17 mouse cellular contexts compared by ENCODE assay signal in genomic region chr8:94324071-94324470, GRCm38 (mm10). TPM values are rescaled to one million over a fixed set of nuclear protein-coding genes. Genes with fewer than 3 reads are reported as not detected.
DNase-seq lines count a peak whose midpoint lies in the region; ATAC-seq and TF ChIP-seq lines count a peak whose summit lies in the region.
"Had no signal": no experiment of that assay in that cellular context is flagged by ENCODE, and none has a peak within 500 bp of the region (broad histone marks: within the 10 kb centered on the region; RNA-seq: fewer than 3 reads in every experiment).

No protein-coding gene starts in this region.

- peak; percentile 17 for DNase-seq in lung, embryonic 14.5 days
- no peak for DNase-seq in lung, adult 2 months
- DNase-seq in MEL (ENCODE audit: low read depth, low spot score) = peak; percentile 19
- no peak for DNase-seq in liver, embryonic 13.5 days
- DNase-seq in thymus, postnatal 36 days = peak; percentile 31 to 48
- no peak for DNase-seq in layer of hippocampus, postnatal 10 days (ENCODE audit: low spot score in 2 of 2)
- DNase-seq in layer of hippocampus, postnatal 14 days (ENCODE audit: low spot score in 2 of 2) = no peak
- no peak for DNase-seq in left cerebral cortex, postnatal 14 days (ENCODE audit: low spot score in 2 of 2)
- DNase-seq: cerebellum, adult 9-10 months; kidney, adult 9 months had no signal

- intact Hi-C loops in left cerebral cortex, postnatal 14 days (cut with DNase I) = no loop called here

- no peak overlapping the region for H3K4me2 ChIP-seq in lung, embryonic 14.5 days
- no peak overlapping the region for H3K4me2 ChIP-seq in liver, embryonic 13.5 days
- H3K4me2 ChIP-seq: forebrain, embryonic 12.5 days; heart, embryonic 13.5 days; hindbrain, embryonic 13.5 days; midbrain, embryonic 15.5 days; neural tube, embryonic 12.5 days had no signal

- H3K4me3 ChIP-seq in lung, embryonic 14.5 days (ENCODE audit: low read depth, low read length) = no peak overlapping the region
- no peak overlapping the region for H3K4me3 ChIP-seq in lung, adult 2 months (replicated peaks; ENCODE audit: extremely low read depth, low read depth, low read length)
- no peak overlapping the region for H3K4me3 ChIP-seq in MEL (ENCODE audit: control insufficient read depth in 1 of 2, insufficient read depth in 1 of 2, low read depth in 2 of 2, low read length in 2 of 2)
- H3K4me3 ChIP-seq in liver, embryonic 13.5 days (replicated peaks) = no peak overlapping the region
- H3K4me3 ChIP-seq: forebrain, embryonic 12.5 days; heart, embryonic 13.5 days; hindbrain, embryonic 13.5 days; midbrain, embryonic 15.5 days; neural tube, embryonic 12.5 days had no signal

- no peak overlapping the region for H3K27ac ChIP-seq in lung, embryonic 14.5 days (ENCODE audit: low read depth)
- no peak overlapping the region for H3K27ac ChIP-seq in MEL (ENCODE audit: control insufficient read depth, low read depth, low read length)
- H3K27ac ChIP-seq in liver, embryonic 13.5 days = no peak overlapping the region
- H3K27ac ChIP-seq: forebrain, embryonic 12.5 days; heart, embryonic 13.5 days; hindbrain, embryonic 13.5 days; midbrain, embryonic 15.5 days; neural tube, embryonic 12.5 days had no signal

- TF ChIP-seq POLR2A in lung, adult 2 months (IDR thresholded peaks at IDR 0.05; ENCODE audit: borderline replicate concordance, extremely low read depth, low read depth, low read length) = no peak
- TF ChIP-seq POLR2A in MEL (IDR thresholded peaks at IDR 0.05; ENCODE audit: control insufficient read depth in 1 of 2, insufficient read depth in 1 of 2, low read depth in 1 of 2, low read length in 2 of 2, poor library complexity in 1 of 2) = no peak

- no peak overlapping the region for H3K9ac ChIP-seq in lung, embryonic 14.5 days
- H3K9ac ChIP-seq in MEL (ENCODE audit: control insufficient read depth, low read depth, low read length, poor library complexity, severe bottlenecking) = no peak overlapping the region
- H3K9ac ChIP-seq in liver, embryonic 13.5 days = no peak overlapping the region
- H3K9ac ChIP-seq: forebrain, embryonic 12.5 days; heart, embryonic 13.5 days; hindbrain, embryonic 13.5 days; midbrain, embryonic 15.5 days; neural tube, embryonic 12.5 days had no signal

- no peak for TF ChIP-seq EP300 in MEL (IDR thresholded peaks at IDR 0.05; ENCODE audit: low read depth in 1 of 2, low read length in 2 of 2)

- H3K79me2 ChIP-seq in MEL (ENCODE audit: control insufficient read depth, insufficient read depth, low read length, poor library complexity) = no peaks in the 10 kb centered on the region

- no peaks in the 10 kb centered on the region for H3K36me3 ChIP-seq in lung, embryonic 14.5 days (ENCODE audit: insufficient read depth)
- no peaks in the 10 kb centered on the region for H3K36me3 ChIP-seq in MEL (ENCODE audit: control insufficient read depth in 1 of 2, insufficient read depth in 2 of 2, low read length in 2 of 2)
- no peaks in the 10 kb centered on the region for H3K36me3 ChIP-seq in liver, embryonic 13.5 days
- H3K36me3 ChIP-seq: forebrain, embryonic 12.5 days; heart, embryonic 13.5 days had no signal

- TF ChIP-seq CTCF in lung, embryonic 14.5 days (IDR thresholded peaks at IDR 0.05; ENCODE audit: low read depth) = no peak
- no peak for TF ChIP-seq CTCF in lung, adult 2 months (IDR thresholded peaks at IDR 0.05; ENCODE audit: insufficient read depth, low read length)
- no peak for TF ChIP-seq CTCF in MEL (IDR thresholded peaks at IDR 0.05 in 2 of 3, conservative IDR thresholded peaks at IDR 0.05 in 1 of 3; ENCODE audit: control insufficient read depth in 1 of 3, insufficient read depth in 1 of 3, low read depth in 2 of 3, low read length in 3 of 3, poor library complexity in 1 of 3, severe bottlenecking in 1 of 3)

- no peak for ATAC-seq in lung, embryonic 14.5 days (ENCODE audit: insufficient read depth)
- ATAC-seq in liver, embryonic 13.5 days (ENCODE audit: low read depth) = 0 out of 2 replicates have a peak, but pooled peaks have one; percentile 15
- ATAC-seq: midbrain, embryonic 15.5 days had no signal

- WGBS in lung, embryonic 14.5 days = 53% methylated on average over 12 of the region's 12 CpGs
- 44% methylated on average over 12 of the region's 12 CpGs for WGBS in lung, adult 2 months
- WGBS in liver, embryonic 13.5 days (ENCODE audit: insufficient replicate concordance) = 34% methylated on average over 12 of the region's 12 CpGs

- no peak for TF ChIP-seq RAD21 in MEL (IDR thresholded peaks at IDR 0.05; ENCODE audit: low read depth, low read length)

- no peaks in the 10 kb centered on the region for H3K9me3 ChIP-seq in lung, embryonic 14.5 days (ENCODE audit: low read depth, low read length)
- H3K9me3 ChIP-seq in MEL (replicated peaks; ENCODE audit: insufficient read depth, low read length) = no peaks in the 10 kb centered on the region
- no peaks in the 10 kb centered on the region for H3K9me3 ChIP-seq in liver, embryonic 13.5 days (replicated peaks)
- H3K9me3 ChIP-seq: forebrain, embryonic 12.5 days; heart, embryonic 13.5 days; hindbrain, embryonic 13.5 days; midbrain, embryonic 15.5 days; neural tube, embryonic 12.5 days had no signal

- no peaks in the 10 kb centered on the region for H3K27me3 ChIP-seq in lung, embryonic 14.5 days (ENCODE audit: insufficient read depth, low read length)
- no peaks in the 10 kb centered on the region; a peak in 1 of 4 replicates for H3K27me3 ChIP-seq in MEL (ENCODE audit: control insufficient read depth in 1 of 2, insufficient read depth in 2 of 2, low read length in 2 of 2)
- H3K27me3 ChIP-seq in liver, embryonic 13.5 days = no peaks in the 10 kb centered on the region
- H3K27me3 ChIP-seq: hindbrain, embryonic 13.5 days; midbrain, embryonic 15.5 days; neural tube, embryonic 12.5 days had no signal

- no peaks in the 10 kb centered on the region for H3K4me1 ChIP-seq in lung, embryonic 14.5 days (ENCODE audit: insufficient read depth)
- H3K4me1 ChIP-seq in lung, adult 2 months (ENCODE audit: control insufficient read depth, insufficient read depth, low read length) = no peaks in the 10 kb centered on the region
- no peaks in the 10 kb centered on the region for H3K4me1 ChIP-seq in MEL (ENCODE audit: control insufficient read depth in 1 of 2, insufficient read depth in 2 of 2, low read length in 2 of 2)
- H3K4me1 ChIP-seq in liver, embryonic 13.5 days (replicated peaks) = no peaks in the 10 kb centered on the region
- H3K4me1 ChIP-seq: forebrain, embryonic 12.5 days; hindbrain, embryonic 13.5 days; midbrain, embryonic 15.5 days; neural tube, embryonic 12.5 days had no signal

TF ChIP-seq in MEL, 35 proteins besides CTCF, POLR2A, EP300 and RAD21:
- TF ChIP-seq MAZ (IDR thresholded peaks at IDR 0.05; ENCODE audit: low read depth, low read length) = no peak
- no peak for TF ChIP-seq KAT2A (conservative IDR thresholded peaks at IDR 0.05; ENCODE audit: low read depth, low read length)
- no peak for TF ChIP-seq TAL1 (IDR thresholded peaks at IDR 0.05; ENCODE audit: low read length)
- TF ChIP-seq CHD2 (IDR thresholded peaks at IDR 0.05; ENCODE audit: low read length) = no peak
- no peak for TF ChIP-seq SIN3A (IDR thresholded peaks at IDR 0.05; ENCODE audit: low read length)
- no peak for TF ChIP-seq USF1 (IDR thresholded peaks at IDR 0.05; ENCODE audit: low read depth, low read length)
- no peak for TF ChIP-seq ZNF384 (IDR thresholded peaks at IDR 0.05; ENCODE audit: low read depth, low read length)
- TF ChIP-seq MXI1 (IDR thresholded peaks at IDR 0.05; ENCODE audit: low read depth, low read length) = no peak
- no peak for TF ChIP-seq GATA1 (IDR thresholded peaks at IDR 0.05; ENCODE audit: low read depth, low read length)
- TF ChIP-seq UBTF (IDR thresholded peaks at IDR 0.05; ENCODE audit: borderline replicate concordance, insufficient read depth, low read depth, low read length) = no peak
- TF ChIP-seq ETS1 (IDR thresholded peaks at IDR 0.05; ENCODE audit: low read depth, low read length) = no peak
- no peak for TF ChIP-seq CHD1 (IDR thresholded peaks at IDR 0.05; ENCODE audit: low read depth, low read length)
- TF ChIP-seq USF2 (IDR thresholded peaks at IDR 0.05; ENCODE audit: borderline replicate concordance in 1 of 2, insufficient read depth in 1 of 2, low read depth in 1 of 2, low read length in 2 of 2) = no peak
- no peak for TF ChIP-seq MEF2A (IDR thresholded peaks at IDR 0.05; ENCODE audit: extremely low read depth, insufficient replicate concordance, low read depth, low read length, poor library complexity, severe bottlenecking)
- TF ChIP-seq MYC (IDR thresholded peaks at IDR 0.05; ENCODE audit: low read depth, low read length) = no peak
- no peak for TF ChIP-seq ZMIZ1 (IDR thresholded peaks at IDR 0.05; ENCODE audit: low read depth, low read length)
- TF ChIP-seq HCFC1 (IDR thresholded peaks at IDR 0.05; ENCODE audit: low read depth, low read length) = no peak
- TF ChIP-seq MYB (IDR thresholded peaks at IDR 0.05; ENCODE audit: low read depth, low read length) = no peak
- TF ChIP-seq POLR2AphosphoS5 (IDR thresholded peaks at IDR 0.05; ENCODE audit: borderline replicate concordance, low read depth, low read length) = no peak
TF ChIP-seq in MEL: peak in this region for 0.

RNA-seq across cellular contexts. Expression of gene Slc12a3, which starts 4.9 kb away (rescaled TPM):
- polyA plus RNA-seq in lung, embryonic 14.5 days (2014; fragmentation: Nextera tagmentation; extraction: Ambion mirVana) = not detected in 2 replicates
- polyA plus RNA-seq in lung, adult 2 months (2012; rRNA removed) = 0.27 and 0.29 TPM in 2 replicates
- not detected in 2 replicates for total RNA-seq in MEL (2012; rRNA removed)
- not detected for polyA plus RNA-seq in MEL (2012; ENCODE audit: insufficient read depth in 1 of 2, insufficient read length in 2 of 2, low read depth in 1 of 2, low replicate concordance in 2 of 2, missing spikeins in 1 of 2)
- not detected in 2 replicates for polyA plus RNA-seq in liver, embryonic 13.5 days (2015; fragmentation: Nextera tagmentation; extraction: Ambion mirVana)
- total RNA-seq in layer of hippocampus, postnatal 10 days (2021) = under 1 TPM; 0.38 to 0.57 TPM
- under 1 TPM; 0.31 to 0.44 TPM for total RNA-seq in layer of hippocampus, postnatal 14 days (2021)
- under 1 TPM; 0.36 to 0.51 TPM for total RNA-seq in left cerebral cortex, postnatal 14 days (2021)
- polyA plus RNA-seq: embryonic facial prominence, embryonic 11.5 days; forebrain, embryonic 12.5 days; heart, embryonic 13.5 days; limb, embryonic 11.5 days had no signal

Comparison
In these comparisons a context has a peak if more than half of its experiments do, and no peak if none do; other contexts are left out.
1. DNase-seq: peak in lung, embryonic 14.5 days (single experiment), MEL (single experiment) and thymus, postnatal 36 days (2 of 2); none in lung, adult 2 months (single experiment), liver, embryonic 13.5 days (single experiment), layer of hippocampus, postnatal 10 days (0 of 2), layer of hippocampus, postnatal 14 days (0 of 2) and left cerebral cortex, postnatal 14 days (0 of 2).